Mouse (Mus musculus): ENCODE measurements around the gene Ubac2.

- no peak for TF ChIP-seq ZNF384 (IDR thresholded peaks at IDR 0.05; ENCODE audit: low read depth, low read length)
- TF ChIP-seq MAFK (IDR thresholded peaks at IDR 0.05; ENCODE audit: insufficient read depth, low read depth, low read length) = no peak
- TF ChIP-seq HCFC1 (IDR thresholded peaks at IDR 0.05; ENCODE audit: borderline replicate concordance, insufficient read depth, low read length) = no peak
- no peak for TF ChIP-seq CHD2 (IDR thresholded peaks at IDR 0.05; ENCODE audit: low read depth, low read length)
- TF ChIP-seq ZC3H11A (IDR thresholded peaks at IDR 0.05; ENCODE audit: borderline replicate concordance, low read depth, low read length) = no peak
These were observed 780 bp upstream of the Ubac2 start for GRCm38 (mm10) chr14:121877640-121878039.

Data from ES-E14 (cell line).